Mouse (Mus musculus) heart, embryonic 10.5 days (tissue): ENCODE results near the gene Pnrc2. TPM values are rescaled to one million over a fixed set of nuclear protein-coding genes. Genes with fewer than 3 reads are reported as not detected.

ENCODE experiments used
- DNase-seq: peaks from one replicate; pipeline ENCODE4 v3.0.0-alpha.2; 2017; ENCODE audit warnings: low spot score
- H3K27ac ChIP-seq: fragments of 300-500 bp; sonication (generic); 2 replicates; pipeline ENCODE4 v1.5.1; 2016; ENCODE audit warnings: mild to moderate bottlenecking
- H3K27me3 ChIP-seq: fragments of 300-500 bp; sonication (generic); 2 replicates; pipeline ENCODE4 v1.6.1; 2016; ENCODE audit warnings: mild to moderate bottlenecking; ENCODE audit not compliant: poor library complexity, insufficient read depth, severe bottlenecking
- H3K36me3 ChIP-seq: fragments of 300-500 bp; sonication (generic); 2 replicates; pipeline ENCODE4 v1.6.1; 2016; ENCODE audit warnings: mild to moderate bottlenecking, moderate library complexity
- H3K4me1 ChIP-seq: fragments of 300-500 bp; sonication (generic); 2 replicates; pipeline ENCODE4 v1.6.1; 2016; ENCODE audit warnings: mild to moderate bottlenecking
- H3K4me3 ChIP-seq: fragments of 300-500 bp; sonication (generic); 2 replicates; pipeline ENCODE4 v1.5.1; 2016; ENCODE audit warnings: mild to moderate bottlenecking, moderate library complexity
- H3K9me3 ChIP-seq: fragments of 300-500 bp; sonication (generic); 2 replicates; pipeline ENCODE4 v1.6.1; 2016; ENCODE audit warnings: mild to moderate bottlenecking, moderate library complexity
- WGBS: fragments of 180-500 bp; shearing (Covaris S2); methylation state at CpG from one replicate; pipeline ENCODE4 v1.1.7; 2016; 5-methylcytosine and 5-hydroxymethylcytosine counted together
- polyA plus RNA-seq: library from polyadenylated mRNA; unstranded; fragments of >200 nt; fragmentation: Nextera tagmentation; extraction: Ambion mirVana; gene quantifications from 2 replicates; pipeline ENCODE4 v1.2.1, GENCODE M21; 2016

Pnrc2 gene
- polyA plus RNA-seq: 121 and 150 TPM in 2 replicates

DNA sequence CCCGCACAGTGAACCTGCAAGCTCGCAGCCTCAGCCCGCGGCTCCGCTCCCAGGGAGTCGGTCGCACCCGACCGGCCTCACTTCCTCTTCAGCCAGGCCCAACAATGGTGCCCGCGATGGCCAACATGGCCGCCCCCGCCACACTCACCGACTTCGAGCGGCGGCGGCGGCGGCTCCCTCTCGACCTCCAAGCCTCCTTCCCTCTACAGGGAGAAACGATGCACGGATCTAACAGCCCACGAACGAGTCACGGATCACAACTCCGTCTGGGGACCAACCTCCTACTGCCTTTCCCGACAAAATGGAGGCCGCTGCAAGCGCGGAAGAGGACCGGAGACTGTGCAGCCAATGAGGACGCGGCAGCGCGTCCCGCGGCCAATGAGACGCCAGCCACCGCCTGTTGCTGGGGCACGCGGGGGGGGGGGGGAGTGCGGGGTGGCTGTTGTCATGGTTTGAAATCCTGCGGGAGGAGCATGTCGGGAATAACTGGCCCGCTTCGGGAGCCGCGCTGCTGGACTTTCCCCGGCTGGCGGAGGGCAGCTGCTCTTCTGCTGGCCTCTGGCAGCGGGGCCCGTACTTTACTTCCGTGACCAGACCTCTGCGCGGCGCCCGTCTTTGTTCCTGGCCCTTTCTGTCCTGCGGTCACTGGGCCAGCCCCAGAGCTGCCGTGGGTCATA, at the start of gene Pnrc2:
Gene Pnrc2, minus strand, starts transcription at position 325 of the 677 bp plus-strand sequence.
- peak; percentile 99 for DNase-seq
- under 1% methylated on average over 60 of the region's 60 CpGs for WGBS
- H3K27ac ChIP-seq: peak within 1 kb of the TSS; percentile 98
- no peaks in the 10 kb centered on the region for H3K27me3 ChIP-seq
- peak within 1 kb of the TSS; percentile 84 for H3K4me3 ChIP-seq
- peaks cover 31% of the 10 kb centered on the region for H3K36me3 ChIP-seq
- peaks cover 45% of the 10 kb centered on the region for H3K4me1 ChIP-seq
- H3K9me3 ChIP-seq: no peaks in the 10 kb centered on the region

DNA sequence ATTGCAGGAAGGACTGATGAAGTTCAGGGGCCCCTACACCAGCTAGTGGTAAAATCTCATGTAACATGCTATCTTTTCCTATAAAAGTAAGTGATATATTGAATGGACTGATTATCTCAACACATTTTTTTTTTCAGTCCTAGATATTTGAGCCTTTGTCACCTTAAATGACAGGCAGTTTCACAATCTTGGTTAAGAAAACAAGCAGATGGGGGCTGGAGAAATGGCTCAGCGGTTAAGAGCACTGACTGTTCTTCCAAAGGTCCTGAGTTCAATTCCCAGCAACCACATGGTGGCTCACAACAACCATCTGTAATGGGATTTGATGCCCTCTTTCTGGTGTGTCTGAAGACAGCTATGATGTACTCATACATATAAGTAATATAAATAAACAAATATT, 48.5 kb upstream of the Pnrc2 start:
- Histone ChIP-seq H3K4me1 (peaks cover 23% of the 10 kb centered on the region), H3K36me3 (peaks cover 21% of the 10 kb centered on the region; the same call in 1 of the 2 replicates), H3K4me3 (peak overlapping the region; percentile 88), H3K9me3 (no peaks in the 10 kb centered on the region), H3K27me3 (peaks cover 5% of the 10 kb centered on the region), H3K27ac (no peak overlapping the region)
- DNase-seq: no peak
- WGBS: 78% methylated on average over 1 of the region's 1 CpGs

DNA sequence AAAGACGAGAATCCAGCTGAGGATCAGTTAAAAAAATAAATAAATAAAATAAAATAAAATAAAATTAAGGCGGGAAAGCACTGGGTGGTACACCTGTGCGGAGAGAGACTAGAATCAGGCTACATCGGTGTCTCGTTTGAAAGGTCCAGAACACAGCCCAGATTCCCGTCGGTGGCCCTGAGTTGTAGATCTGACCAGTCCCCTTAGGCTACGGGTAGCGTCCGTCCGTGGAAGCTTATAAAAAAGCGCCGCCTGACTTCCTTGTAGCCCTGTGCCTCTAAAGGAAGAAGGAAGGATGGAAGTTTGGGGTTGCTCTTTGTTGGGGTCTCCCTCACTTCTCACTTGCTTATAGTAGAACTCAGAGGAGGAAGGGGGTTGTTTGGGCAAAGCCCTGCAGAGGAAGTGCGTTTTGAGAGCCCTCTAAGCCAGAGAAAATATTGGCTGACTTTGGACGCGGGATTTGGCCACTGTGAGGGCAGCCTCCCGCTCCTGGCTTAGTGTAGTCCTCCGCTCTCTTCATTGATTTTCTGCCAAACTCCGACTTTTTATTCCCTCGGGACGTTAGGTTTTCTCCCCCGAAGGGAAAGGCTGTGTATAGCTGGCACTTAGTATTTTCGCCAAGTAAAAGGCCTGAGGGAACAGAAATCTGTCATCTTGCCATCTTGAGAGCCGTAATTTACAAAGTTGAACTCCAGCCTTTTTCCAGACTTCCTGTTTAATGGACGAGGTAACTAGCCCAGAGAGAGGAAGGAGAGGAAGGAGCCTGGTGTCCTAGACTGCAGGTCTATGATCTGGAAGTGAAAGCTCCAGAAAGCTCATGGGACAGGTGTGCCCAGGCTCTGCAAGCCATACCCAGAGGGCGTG, 47.8 kb upstream of the Pnrc2 start:
- no peak for DNase-seq
- Histone ChIP-seq H3K36me3 (0 out of 2 replicates have a peak, but pooled peaks cover 18% of the 10 kb centered on the region), H3K27ac (peak overlapping the region; percentile 77), H3K4me3 (peak overlapping the region; percentile 88), H3K27me3 (peaks cover 9% of the 10 kb centered on the region), H3K4me1 (peaks cover 23% of the 10 kb centered on the region), H3K9me3 (no peaks in the 10 kb centered on the region)
- WGBS: 10% methylated on average over 26 of the region's 26 CpGs

DNA sequence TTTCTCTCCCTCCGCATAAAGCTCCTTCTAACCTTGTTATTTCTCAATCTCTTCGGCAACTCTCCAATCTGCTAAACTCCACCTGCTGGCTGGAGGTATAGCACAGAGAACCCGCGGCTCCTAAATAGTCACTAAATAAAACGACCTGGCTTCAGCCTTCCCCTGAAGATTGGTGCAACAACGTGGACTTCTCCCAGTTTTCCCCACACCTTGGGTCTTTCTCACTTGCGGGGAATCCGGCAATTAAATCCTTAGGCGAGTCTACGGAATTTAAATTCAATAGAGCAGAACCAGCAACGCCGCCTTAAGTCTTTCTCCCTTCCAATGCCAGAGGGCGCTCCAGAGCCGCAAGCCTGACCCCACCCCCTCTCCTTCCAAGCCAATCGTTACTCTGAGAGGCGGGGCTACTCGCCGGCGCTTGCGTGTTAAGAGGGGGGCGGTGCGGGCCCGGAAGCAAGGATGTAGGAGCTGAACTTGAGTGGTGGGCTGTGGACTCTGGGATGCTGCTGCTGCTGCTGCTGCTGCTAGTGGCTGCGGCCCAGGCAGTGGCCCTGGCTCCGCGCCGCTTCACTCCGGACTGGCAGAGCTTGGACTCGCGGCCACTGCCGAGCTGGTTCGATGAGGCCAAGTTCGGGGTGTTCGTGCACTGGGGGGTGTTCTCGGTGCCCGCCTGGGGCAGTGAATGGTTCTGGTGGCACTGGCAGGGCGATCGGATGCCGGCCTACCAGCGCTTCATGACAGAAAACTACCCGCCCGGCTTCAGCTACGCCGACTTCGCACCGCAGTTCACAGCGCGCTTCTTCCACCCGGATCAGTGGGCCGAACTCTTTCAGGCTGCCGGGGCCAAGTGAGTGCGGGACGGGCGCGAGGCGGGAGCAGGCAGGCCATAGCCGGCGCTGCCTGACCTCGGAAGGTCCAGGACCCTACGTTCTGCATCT, 46.9 kb upstream of the Pnrc2 start, which contains the start of gene Fuca1:
Gene Fuca1, plus strand, starts transcription at position 432 of the 938 bp plus-strand sequence.
- Histone ChIP-seq H3K4me1 (peaks cover 15% of the 10 kb centered on the region), H3K36me3 (0 out of 2 replicates have a peak, but pooled peaks cover 11% of the 10 kb centered on the region)

DNA sequence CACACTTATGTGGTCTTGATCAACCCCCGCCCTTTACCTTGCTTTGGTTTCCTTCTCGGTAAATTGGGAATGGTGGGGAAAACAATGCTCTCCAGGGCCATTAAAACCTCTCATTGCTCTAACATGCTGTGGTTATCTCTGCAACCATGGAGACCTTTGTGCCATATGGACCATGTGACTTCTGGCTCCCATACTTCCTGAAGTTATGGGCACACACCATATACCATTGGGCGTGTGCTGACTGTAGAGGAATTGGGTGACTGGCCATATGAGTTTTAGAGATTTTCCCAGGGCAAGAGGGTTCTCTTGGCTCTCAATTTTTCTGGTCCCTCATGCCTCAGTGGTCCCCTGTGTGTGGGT, 45.6 kb upstream of the Pnrc2 start:
- Histone ChIP-seq H3K27me3 (peaks cover 9% of the 10 kb centered on the region), H3K4me1 (peaks cover 14% of the 10 kb centered on the region), H3K27ac (no peak overlapping the region), H3K9me3 (no peaks in the 10 kb centered on the region), H3K4me3 (no peak overlapping the region), H3K36me3 (0 out of 2 replicates have a peak, but pooled peaks cover 7% of the 10 kb centered on the region)
- no peak for DNase-seq
- WGBS: 85% methylated on average over 3 of the region's 3 CpGs

More for the DNA sequence above, 46.9 kb upstream of the Pnrc2 start, which contains the start of gene Fuca1:
- Histone ChIP-seq H3K4me3 (peak within 1 kb of the TSS; percentile 88), H3K27me3 (peaks cover 9% of the 10 kb centered on the region), H3K27ac (peak within 1 kb of the TSS; percentile 77), H3K9me3 (no peaks in the 10 kb centered on the region)
- peak; percentile 98 for DNase-seq
- 2% methylated on average over 60 of the region's 60 CpGs for WGBS

DNA sequence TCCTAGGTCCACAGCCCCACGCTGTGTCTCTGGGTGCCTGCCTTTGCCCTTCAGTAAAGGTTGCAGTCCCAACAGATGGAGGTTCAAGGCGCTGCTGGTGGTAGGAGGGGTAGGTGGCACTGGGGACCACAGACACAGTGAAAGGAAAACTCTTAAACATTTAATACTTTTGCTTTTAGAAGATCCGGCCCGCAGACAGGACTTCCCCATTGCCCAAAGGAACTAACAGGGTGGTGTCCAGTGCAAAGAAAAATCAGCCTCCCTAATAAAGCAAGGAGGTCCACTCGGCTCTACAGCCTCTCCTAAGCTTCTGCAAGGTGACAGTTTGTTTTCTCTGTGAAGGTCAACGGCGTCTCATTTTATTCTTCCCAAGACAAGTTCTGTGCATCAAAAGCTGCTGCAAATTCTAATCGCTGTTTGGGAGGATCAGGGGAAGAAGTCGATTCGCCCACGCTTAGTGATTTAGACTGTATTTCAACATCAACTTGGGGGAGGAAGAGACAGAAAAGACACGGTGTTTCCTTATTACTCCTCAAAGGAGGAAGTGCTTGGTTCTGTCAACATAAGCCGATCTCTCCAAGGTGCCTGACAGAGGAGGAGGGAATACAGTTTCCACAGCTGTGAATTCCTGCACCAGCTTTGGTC, 45.1 kb upstream of the Pnrc2 start:
- Histone ChIP-seq H3K4me1 (peaks cover 14% of the 10 kb centered on the region), H3K9me3 (no peaks in the 10 kb centered on the region), H3K36me3 (0 out of 2 replicates have a peak, but pooled peaks cover 6% of the 10 kb centered on the region), H3K27ac (no peak overlapping the region), H3K27me3 (peaks cover 9% of the 10 kb centered on the region), H3K4me3 (no peak overlapping the region)
- WGBS: 83% methylated on average over 13 of the region's 13 CpGs
- no peak for DNase-seq

DNA sequence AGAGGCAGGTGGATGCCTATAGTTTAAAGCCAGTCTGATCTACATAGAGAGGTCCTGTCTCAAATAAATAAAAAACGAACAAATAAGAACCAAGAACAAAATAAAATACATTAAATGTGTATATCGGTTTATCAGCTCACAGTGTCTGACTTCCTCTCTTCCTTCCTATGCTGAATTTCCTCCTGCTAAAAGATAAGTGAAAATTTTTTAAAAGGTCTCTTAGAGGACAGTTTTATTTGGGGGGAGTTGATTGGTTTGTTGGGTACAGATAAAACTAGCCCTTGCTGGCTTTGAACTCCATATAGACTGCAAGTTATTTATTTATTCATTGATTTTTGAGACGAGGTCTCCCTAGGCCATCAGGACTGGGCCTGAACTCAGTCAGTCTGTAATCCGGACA, 39.8 kb upstream of the Pnrc2 start:
- Histone ChIP-seq H3K9me3 (no peaks in the 10 kb centered on the region), H3K4me1 (peaks cover 22% of the 10 kb centered on the region), H3K36me3 (no peaks in the 10 kb centered on the region), H3K27ac (no peak overlapping the region), H3K4me3 (no peak overlapping the region), H3K27me3 (peaks cover 6% of the 10 kb centered on the region)
- 59% methylated on average over 4 of the region's 4 CpGs for WGBS
- no peak for DNase-seq

DNA sequence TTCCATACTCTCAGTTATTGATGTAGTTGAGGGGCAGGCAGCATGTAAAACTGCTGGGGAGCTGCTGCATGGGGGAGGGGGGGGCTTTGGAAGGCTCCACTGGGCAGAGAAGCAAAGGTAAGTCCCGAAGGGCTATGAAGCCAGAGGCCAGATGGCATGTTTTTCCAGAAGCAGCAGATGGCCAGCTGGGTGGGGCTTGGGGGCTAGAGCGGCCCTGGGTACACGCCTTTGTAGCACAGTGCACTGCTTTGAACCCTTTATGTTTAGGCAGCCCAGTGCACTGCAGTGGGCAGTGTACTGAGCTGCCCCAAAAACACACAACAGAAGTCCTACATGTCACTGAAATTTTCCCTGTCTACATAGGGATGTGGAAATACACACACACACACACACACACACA, 39.2 kb upstream of the Pnrc2 start:
- 72% methylated on average over 3 of the region's 3 CpGs for WGBS
- Histone ChIP-seq H3K4me3 (no peak overlapping the region), H3K4me1 (peaks cover 22% of the 10 kb centered on the region), H3K9me3 (no peaks in the 10 kb centered on the region), H3K27ac (no peak overlapping the region), H3K36me3 (no peaks in the 10 kb centered on the region), H3K27me3 (peaks cover 5% of the 10 kb centered on the region; the same call in 1 of the 2 replicates)
- DNase-seq: no peak

DNA sequence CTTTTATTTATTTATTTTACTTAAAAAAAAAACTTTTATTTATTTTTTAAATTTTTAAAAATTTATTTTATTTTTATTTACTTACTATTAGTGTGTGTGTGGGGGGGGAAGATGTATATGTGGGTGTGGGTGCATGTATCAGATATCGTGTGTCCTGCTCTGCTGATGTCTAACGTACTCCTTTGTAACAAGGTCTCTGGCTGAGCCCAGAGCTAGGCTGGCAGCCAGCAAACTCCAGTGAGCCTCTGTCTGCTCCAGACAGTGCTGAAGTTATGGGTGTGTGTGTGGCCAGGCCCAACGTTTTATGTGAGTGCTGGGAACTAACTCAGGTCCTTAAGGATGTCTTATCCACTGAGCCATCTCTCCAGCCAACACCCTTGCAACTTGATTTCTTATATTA, 38.5 kb upstream of the Pnrc2 start:
- 59% methylated on average over 3 of the region's 3 CpGs for WGBS
- Histone ChIP-seq H3K27me3 (peaks cover 4% of the 10 kb centered on the region; the same call in 1 of the 2 replicates), H3K4me3 (no peak overlapping the region), H3K36me3 (no peaks in the 10 kb centered on the region), H3K9me3 (no peaks in the 10 kb centered on the region), H3K4me1 (peaks cover 22% of the 10 kb centered on the region), H3K27ac (no peak overlapping the region)
- no peak for DNase-seq

DNA sequence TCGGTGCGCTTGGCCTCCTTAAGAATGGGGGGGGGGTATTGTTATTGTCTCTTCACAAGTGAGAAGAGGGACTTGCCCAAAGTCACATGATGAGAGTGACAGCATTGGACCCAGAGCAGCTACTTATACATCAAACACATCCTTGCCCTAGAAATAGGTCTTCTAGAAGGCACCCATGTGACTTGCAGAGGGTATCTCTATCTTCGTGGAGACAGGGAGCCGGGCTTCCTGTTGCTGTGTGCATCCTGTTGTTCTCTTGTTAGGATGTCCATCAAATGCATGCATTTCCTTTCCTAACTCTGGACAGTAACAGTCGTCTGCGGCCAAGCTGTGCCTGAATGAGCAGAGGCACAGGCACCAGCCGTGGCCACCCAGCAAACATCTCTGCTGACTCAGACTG, 37.9 kb upstream of the Pnrc2 start:
- H3K36me3 ChIP-seq: no peaks in the 10 kb centered on the region
- no peaks in the 10 kb centered on the region for H3K27me3 ChIP-seq
- 57% methylated on average over 7 of the region's 7 CpGs for WGBS
- no peak for DNase-seq
- no peak overlapping the region for H3K4me3 ChIP-seq
- no peak overlapping the region for H3K27ac ChIP-seq
- no peaks in the 10 kb centered on the region for H3K9me3 ChIP-seq
- H3K4me1 ChIP-seq: peaks cover 22% of the 10 kb centered on the region

DNA sequence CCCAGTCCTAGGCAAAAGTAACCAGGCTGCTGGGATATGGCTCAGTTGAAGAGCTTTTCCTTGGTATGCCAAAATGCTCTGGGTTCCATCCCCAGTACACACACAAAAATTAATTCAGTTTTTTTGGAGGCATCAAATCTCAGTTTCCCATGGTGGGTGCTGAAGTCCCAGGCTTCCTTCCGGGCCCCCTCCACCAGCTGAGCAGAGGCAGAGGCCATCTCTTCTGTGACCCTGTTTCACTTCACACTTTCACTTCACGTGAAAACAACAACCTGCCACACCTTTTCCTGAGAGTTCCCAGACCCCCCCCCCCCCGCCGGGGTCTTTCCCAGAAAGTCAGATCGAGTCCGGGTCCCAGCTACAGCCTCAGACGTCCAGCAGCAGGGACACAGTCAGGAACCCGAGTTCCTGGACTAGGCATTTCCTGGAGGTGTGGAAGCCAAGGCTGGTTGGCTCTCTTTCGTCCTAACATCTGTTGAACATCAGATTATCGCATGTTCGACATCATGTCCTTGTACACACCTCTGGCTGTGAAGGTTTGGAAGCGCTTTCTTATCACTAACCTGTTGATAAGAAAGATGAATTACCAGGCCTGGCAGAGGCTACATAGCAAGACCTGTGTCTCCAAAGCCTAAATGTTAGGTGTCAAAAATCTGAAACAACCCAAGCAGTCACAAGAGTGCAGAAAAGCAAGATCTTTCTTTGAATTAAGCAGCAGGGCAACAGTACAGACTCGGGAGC, 35.8 kb upstream of the Pnrc2 start:
- H3K36me3 ChIP-seq: no peaks in the 10 kb centered on the region
- no peaks in the 10 kb centered on the region for H3K9me3 ChIP-seq
- peaks cover 22% of the 10 kb centered on the region for H3K4me1 ChIP-seq
- 19% methylated on average over 13 of the region's 13 CpGs for WGBS
- H3K27me3 ChIP-seq: 0 out of 2 replicates have a peak, but pooled peaks cover 4% of the 10 kb centered on the region
- no peak overlapping the region for H3K27ac ChIP-seq
- no peak overlapping the region; the same call in 1 of the 2 replicates for H3K4me3 ChIP-seq
- DNase-seq: no peak
